Mouse (Mus musculus): ENCODE results near the gene Inhbc.

- TF ChIP-seq CTCF (IDR thresholded peaks at IDR 0.05; ENCODE audit: borderline replicate concordance, extremely low read depth, insufficient read depth, insufficient read length) (no peak), POLR2A (IDR thresholded peaks at IDR 0.05; ENCODE audit: borderline replicate concordance, extremely low read depth, insufficient read depth, insufficient read length, poor library complexity, severe bottlenecking) (no peak)
Observed at GRCm38 (mm10) chr10:127310523-127311475, 59.4 kb downstream of the Inhbc start.
